ENCODE assay signal across 9 mouse cellular contexts in genomic region chr4:84545204-84545871, GRCm38 (mm10).
DNase-seq lines count a peak whose midpoint lies in the region; ATAC-seq lines count a peak whose summit lies in the region.
"Had no signal": no experiment of that assay in that cellular context is flagged by ENCODE, and none has a peak within 500 bp of the region (broad histone marks: within the 10 kb centered on the region; RNA-seq: fewer than 3 reads in every experiment).

No protein-coding gene starts in this region.

- peak overlapping the region; percentile 39 for H3K4me3 ChIP-seq in erythroblast, embryonic 14.5 days (replicated peaks)
- H3K4me3 ChIP-seq in intestine, embryonic 14.5 days (ENCODE audit: low read depth, low read length), result peak overlapping the region; percentile 58
- H3K4me3 ChIP-seq in limb, embryonic 10.5 days, result peak overlapping the region; percentile 73

- peaks cover 32% of the 10 kb centered on the region for H3K27me3 ChIP-seq in erythroblast, embryonic 14.5 days (ENCODE audit: control insufficient read depth)
- H3K27me3 ChIP-seq in intestine, embryonic 14.5 days (replicated peaks; ENCODE audit: control insufficient read depth, insufficient read depth, low read length), result no peaks in the 10 kb centered on the region; the same call in 1 of the 2 replicates
- peaks cover 7% of the 10 kb centered on the region; the same call in 1 of the 2 replicates for H3K27me3 ChIP-seq in limb, embryonic 10.5 days (ENCODE audit: low read depth, poor library complexity, severe bottlenecking)

- ATAC-seq in erythroblast, adult 5-6 weeks (replicated peaks; ENCODE audit: low FRiP score, poor library complexity, severe bottlenecking), result no peak
- ATAC-seq in intestine, embryonic 14.5 days (replicated peaks; ENCODE audit: low FRiP score, low TSS enrichment, low read depth), result peak; percentile 79

- no peaks in the 10 kb centered on the region for H3K4me1 ChIP-seq in erythroblast, embryonic 14.5 days (ENCODE audit: control insufficient read depth)
- H3K4me1 ChIP-seq in intestine, embryonic 14.5 days (replicated peaks; ENCODE audit: control insufficient read depth, insufficient read depth, low read length), result peaks cover 20% of the 10 kb centered on the region; the same call in 1 of the 2 replicates
- H3K4me1 ChIP-seq in limb, embryonic 10.5 days, result peaks cover 34% of the 10 kb centered on the region

- H3K9ac ChIP-seq in intestine, embryonic 14.5 days (ENCODE audit: low read length), result peak overlapping the region; percentile 62

- H3K9me3 ChIP-seq in erythroblast, embryonic 14.5 days (ENCODE audit: control insufficient read depth, low read length), result no peaks in the 10 kb centered on the region
- no peaks in the 10 kb centered on the region for H3K9me3 ChIP-seq in intestine, embryonic 14.5 days (ENCODE audit: control insufficient read depth, low read length)
- H3K9me3 ChIP-seq in limb, embryonic 10.5 days (replicated peaks), result no peaks in the 10 kb centered on the region

- peak; percentile 80 for DNase-seq in embryo, embryonic 10 days (ENCODE audit: low spot score)
- DNase-seq in gastrocnemius, postnatal 36 days, result peak; percentile 65 to 77
- DNase-seq in intestine, embryonic 14.5 days (ENCODE audit: low spot score), result peak; percentile 84
- peak; percentile 85 for DNase-seq in limb, embryonic 10.5 days (ENCODE audit: low spot score)
- peak; percentile 87 for DNase-seq in mesoderm, embryonic 11.5 days (ENCODE audit: low read depth, low spot score)
- DNase-seq in spleen, postnatal 4 days (ENCODE audit: low spot score in 2 of 2), result peak; percentile 13 to 62

- no peaks in the 10 kb centered on the region for H3K36me3 ChIP-seq in erythroblast, embryonic 14.5 days (ENCODE audit: control insufficient read depth)
- H3K36me3 ChIP-seq in intestine, embryonic 14.5 days (ENCODE audit: control insufficient read depth, insufficient read depth, low read length), result no peaks in the 10 kb centered on the region
- no peaks in the 10 kb centered on the region for H3K36me3 ChIP-seq in limb, embryonic 10.5 days

- intact Hi-C loops in gastrocnemius, postnatal 36 days (cut with DNase I), result loop anchor here (5.0 to 10.0 kb wide), 2 partner anchors 132 to 481 kb away; partner anchors contain the start of gene Bnc2

- WGBS in intestine, embryonic 14.5 days, result under 1% methylated on average over 59 of the region's 62 CpGs
- under 1% methylated on average over 62 of the region's 62 CpGs for whole genome bisulfite sequencing in limb, embryonic 10.5 days

- peak overlapping the region; percentile 64 for H3K4me2 ChIP-seq in intestine, embryonic 14.5 days (ENCODE audit: low read length)

- peak overlapping the region; percentile 84 for H3K27ac ChIP-seq in intestine, embryonic 14.5 days (ENCODE audit: low read depth)
- peak overlapping the region; percentile 97 for H3K27ac ChIP-seq in limb, embryonic 10.5 days
- H3K27ac ChIP-seq: macrophage had no signal
